Mouse (Mus musculus): ENCODE results near the gene Brd3. TPM values are rescaled to one million over a fixed set of nuclear protein-coding genes. Genes with fewer than 3 reads are reported as not detected.

The Brd3 gene
- polyA plus RNA-seq, 2 experiments from 2014 or later: 27.7 to 43.4 TPM

Other genes starting within 250 kb of the Brd3 start
- gene Vav2, start 80.6 kb downstream of the Brd3 start, polyA plus RNA-seq (2017; shearing (Covaris generic)): 1 to 10 TPM; 5.8 to 8.3 TPM
- under 1 TPM in 1 of 2 experiments, not detected in 1; 0.33 TPM for gene Brd3os, start 65.3 kb downstream of the Brd3 start, polyA plus RNA-seq (2017; shearing (Covaris generic))
- 10 to 100 TPM in 1 of 2 experiments, 1 to 10 TPM in 1; 9.2 to 14.3 TPM for gene Wdr5, start 7.5 kb upstream of the Brd3 start, polyA plus RNA-seq (2017; shearing (Covaris generic))
- 10 to 100 TPM in 1 of 2 experiments, 1 to 10 TPM in 1; 7.7 to 11.7 TPM for gene Rxra, start 168.8 kb upstream of the Brd3 start, polyA plus RNA-seq (2017; shearing (Covaris generic))

Data from activated CD4-positive, CD25-positive, alpha-beta regulatory T cell, adult 4 months (primary cell).